Mouse (Mus musculus) hematopoietic stem cell, adult 5-6 weeks (primary cell): ENCODE measurements at regions not wholly inside any gene's neighbourhood (a gene's known extent, or its start where the extent isn't known, plus 50 kb on each side); places are given as distances from the start of the nearest gene placed in this dataset.

ENCODE experiments used
- ATAC-seq, 2 experiments: fragments of 125-278 bp in 1 of 2; replicated peaks in 1 of 2; 2 replicates each; pipeline ENCODE4 v1.8.0; 2016 to 2017; ENCODE audit warnings: inconsistent platforms in 2 of 2, mild to moderate bottlenecking in 2 of 2, moderate number of reproducible peaks in 2 of 2, low read depth in 1 of 2, moderate TSS enrichment in 1 of 2; ENCODE audit not compliant: low FRiP score in 2 of 2, poor library complexity in 2 of 2, severe bottlenecking in 2 of 2, insufficient read depth in 1 of 2, low TSS enrichment in 1 of 2

DNA sequence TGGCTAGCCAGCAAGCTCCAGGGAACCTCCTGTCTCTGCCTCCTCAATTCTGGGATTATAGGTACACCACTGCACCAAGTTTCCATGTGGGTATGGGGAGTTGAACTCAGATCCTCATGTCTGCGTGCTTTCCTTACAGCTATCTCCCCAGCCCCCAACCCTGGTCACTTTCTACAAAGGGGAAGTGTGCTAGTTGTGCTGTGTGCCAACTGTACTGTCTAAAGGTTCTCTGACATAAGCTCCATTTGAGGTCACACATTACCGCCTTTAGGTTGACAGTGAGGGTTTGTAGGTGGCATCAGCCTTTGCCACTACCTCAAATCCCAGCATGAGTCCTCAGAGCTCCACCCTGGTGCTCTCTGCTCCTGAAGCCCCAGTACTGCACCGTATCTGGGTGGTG lies 200.7 kb downstream of the Tex29 start:
- no peak; a peak in 2 of 4 replicates for ATAC-seq

GRCm38 (mm10) chr8:12041662-12042061 lies 201.4 kb downstream of the Tex29 start:
- ATAC-seq: no peak

DNA sequence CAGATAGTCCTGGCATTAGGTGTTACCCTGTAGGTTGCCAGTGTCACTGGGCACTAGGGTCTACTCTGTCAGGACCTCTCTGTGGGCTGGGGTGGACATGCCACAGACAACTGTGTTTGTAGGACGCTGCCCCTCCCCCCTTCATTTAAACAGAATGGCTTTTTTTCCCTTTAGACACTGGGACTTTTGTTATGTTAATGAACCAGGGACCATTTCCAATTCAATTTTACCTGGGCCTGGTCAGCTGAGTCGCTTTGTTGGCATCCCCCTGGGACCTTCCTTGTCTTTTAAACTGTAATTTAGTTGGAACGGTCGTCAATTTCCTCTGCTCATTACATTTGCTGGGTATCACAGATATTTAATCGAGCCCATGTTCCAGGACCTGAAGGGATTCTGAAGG lies 210.6 kb downstream of the Tex29 start:
- no peak for ATAC-seq

- no peak for ATAC-seq
These were observed 211.1 kb downstream of the Tex29 start for GRCm38 (mm10) chr8:12051357-12051756.

DNA sequence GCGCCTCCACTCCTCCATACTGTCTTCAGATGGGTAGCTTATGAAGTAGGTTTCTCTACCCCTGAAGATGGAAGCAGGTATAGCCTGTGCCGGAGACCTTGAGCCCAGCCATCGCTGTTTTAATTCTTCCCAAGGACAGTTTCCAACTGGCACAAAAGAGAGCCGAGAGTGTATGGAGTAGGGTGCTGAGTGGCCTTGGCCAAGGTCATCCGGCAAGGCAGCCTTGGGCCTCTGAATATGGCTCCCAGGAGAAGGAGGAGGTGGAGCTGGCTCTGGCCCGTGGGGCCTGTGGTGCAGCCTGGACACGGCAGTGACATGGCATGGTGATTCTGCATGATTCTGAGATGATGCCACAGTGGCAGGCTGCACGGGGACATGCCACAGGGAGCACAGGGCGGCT lies 215.7 kb downstream of the Tex29 start:
- no peak for ATAC-seq

- no peak for ATAC-seq
These were observed 217.4 kb upstream of the A230072I06Rik start for GRCm38 (mm10) chr8:12061237-12061636.

DNA sequence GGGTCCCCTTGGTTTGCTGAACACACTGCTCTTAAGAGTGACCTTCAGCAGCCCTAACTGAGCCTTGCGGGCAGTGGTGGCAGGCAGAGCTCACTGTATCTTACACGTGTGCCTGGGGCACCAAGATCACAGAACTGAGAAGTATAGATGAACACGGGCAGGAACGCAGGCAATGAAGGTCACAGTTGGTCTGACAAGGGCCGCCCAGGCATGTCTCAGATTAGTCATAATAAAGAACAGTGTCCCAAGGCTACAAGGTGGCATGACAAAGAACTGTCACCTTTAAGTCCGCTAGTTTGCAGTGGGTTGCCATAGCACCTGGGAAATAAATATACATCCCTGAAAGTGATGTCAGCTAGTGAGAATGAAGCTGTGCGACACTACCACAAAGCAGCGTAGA lies 215.9 kb upstream of the A230072I06Rik start:
- no peak for ATAC-seq

- no peak for ATAC-seq
These were observed 214.0 kb upstream of the A230072I06Rik start for GRCm38 (mm10) chr8:12064664-12065063.

- no peak for ATAC-seq
These were observed 212.2 kb upstream of the A230072I06Rik start for GRCm38 (mm10) chr8:12066454-12066853.

DNA sequence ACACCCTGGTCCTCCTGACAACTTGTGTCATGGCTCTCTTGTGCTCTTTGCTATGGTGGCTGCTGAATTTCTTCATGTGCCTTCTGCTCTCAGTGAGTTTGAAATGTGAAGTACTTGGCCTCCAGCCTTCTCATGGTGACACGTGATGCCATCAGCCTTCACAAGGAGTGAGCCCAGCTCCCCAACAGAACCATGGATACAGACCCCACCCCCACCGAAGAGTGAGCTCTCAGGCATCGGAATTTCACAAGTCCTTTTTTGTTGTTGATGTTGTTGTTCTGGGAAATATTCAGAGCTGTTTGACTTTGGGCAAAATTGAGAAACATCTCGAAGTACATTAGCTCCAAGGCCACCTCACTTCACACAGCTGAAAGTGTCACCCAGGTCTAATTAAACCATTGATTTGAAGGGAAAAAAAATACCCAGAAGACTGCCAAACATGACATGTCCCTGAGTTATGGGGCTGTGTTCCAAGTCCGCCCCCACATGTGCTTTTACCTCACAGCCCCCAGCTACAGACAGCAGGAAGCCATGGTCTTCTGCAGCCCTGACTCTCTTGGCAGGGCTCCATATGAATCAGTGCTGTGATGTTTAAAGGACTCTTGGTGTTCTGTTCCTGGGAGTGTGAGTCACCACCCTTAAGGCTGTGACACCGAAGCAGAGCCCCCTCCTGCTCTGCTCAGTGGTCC lies 205.2 kb upstream of the A230072I06Rik start:
- ATAC-seq: no peak

GRCm38 (mm10) chr8:12075943-12076342 lies 202.7 kb upstream of the A230072I06Rik start:
- no peak for ATAC-seq

GRCm38 (mm10) chr8:12076811-12077375 lies 201.7 kb upstream of the A230072I06Rik start:
- ATAC-seq: no peak

DNA sequence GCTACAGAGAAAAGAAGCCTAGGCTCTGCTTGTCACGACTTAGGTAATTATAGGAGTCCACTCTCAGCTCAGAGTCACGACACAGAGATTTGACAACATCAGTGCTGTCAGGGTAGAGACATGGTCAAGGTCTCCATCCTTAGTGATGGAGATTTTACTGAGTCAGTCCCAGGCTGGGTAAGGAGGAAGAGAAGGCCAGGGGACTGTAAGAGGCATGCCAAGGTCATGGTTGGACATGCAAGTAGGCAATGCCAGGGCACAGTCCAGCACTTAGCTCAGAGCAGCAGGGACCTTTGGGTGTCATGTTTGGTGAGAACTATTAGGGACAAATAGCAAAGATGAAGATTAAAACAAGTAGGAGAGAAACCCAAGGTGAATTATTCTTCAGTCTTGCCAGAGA lies 200.7 kb upstream of the A230072I06Rik start:
- no peak for ATAC-seq

- no peak for ATAC-seq
These were observed 199.7 kb upstream of the A230072I06Rik start for GRCm38 (mm10) chr8:12078679-12079566.

DNA sequence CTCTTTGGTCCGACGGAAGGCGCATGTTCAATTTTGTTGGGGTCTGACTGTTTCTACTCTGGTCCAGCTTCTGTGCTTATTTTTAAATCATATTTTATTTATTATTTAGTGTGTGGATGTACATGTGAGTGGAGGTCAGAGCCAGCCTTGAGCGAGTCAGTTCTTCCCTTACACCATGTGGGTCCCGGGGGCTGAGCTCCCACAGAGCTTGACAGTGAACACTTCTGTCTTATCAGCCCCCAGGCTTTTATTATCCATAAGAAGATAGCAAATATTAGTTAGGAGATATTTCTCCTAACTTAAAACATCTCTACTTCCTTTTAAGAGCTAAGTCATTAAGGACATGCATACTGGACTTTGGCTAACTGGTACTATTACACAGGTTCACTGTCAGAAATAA lies 197.1 kb upstream of the A230072I06Rik start:
- ATAC-seq: no peak

DNA sequence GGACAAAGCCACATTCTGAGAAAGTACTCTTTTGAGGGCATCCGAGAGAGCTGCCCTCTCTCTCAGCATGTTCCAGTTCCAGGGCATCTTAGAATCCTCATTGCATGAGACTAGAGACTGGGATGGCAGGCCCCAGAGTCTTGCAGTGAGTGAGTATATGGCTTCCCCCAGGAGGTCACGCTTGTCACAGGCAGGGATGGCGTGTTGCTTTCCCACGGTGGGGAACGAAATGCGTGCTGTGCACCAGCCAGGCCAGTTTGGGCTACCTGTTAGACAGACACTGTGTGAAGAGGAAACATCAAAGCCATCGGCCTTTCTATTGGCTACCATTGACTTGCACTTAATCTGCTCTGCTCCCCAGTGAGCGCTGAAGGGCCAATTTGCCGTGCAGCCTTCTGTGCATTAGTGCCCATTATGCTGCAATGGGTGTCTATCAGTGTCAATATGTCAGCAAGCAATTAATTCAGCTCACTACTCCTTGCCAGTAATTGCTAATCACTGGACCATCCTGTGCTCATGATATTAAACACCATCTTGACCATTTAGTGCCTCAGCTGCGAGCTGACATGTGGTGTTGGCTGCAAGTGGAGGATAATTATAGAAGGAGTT lies 191.3 kb upstream of the A230072I06Rik start:
- no peak for ATAC-seq

DNA sequence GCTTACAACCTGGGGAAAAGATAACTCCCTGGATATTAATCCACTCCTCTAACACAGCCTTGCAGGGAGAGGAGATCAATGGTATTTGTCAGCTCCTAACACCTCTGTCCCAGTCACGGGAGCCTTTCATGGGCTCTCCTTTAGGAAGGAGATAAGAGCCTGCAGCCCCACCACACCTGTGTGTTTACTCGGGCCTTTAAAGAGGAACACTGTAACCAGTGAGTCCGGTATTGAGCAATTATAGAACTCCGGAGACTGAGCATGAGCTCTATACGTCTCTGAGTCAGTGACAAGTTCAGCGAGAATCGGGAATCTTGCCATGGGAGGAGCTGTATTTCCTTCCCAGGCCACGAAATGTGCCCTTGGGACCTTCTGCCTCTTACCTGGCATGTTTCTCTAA lies 178.5 kb upstream of the A230072I06Rik start:
- no peak for ATAC-seq

GRCm38 (mm10) chr8:12103296-12103695 lies 175.3 kb upstream of the A230072I06Rik start:
- no peak for ATAC-seq
